Mouse (Mus musculus): ENCODE results near the gene Nphs1. TPM values are rescaled to one million over a fixed set of nuclear protein-coding genes. Genes with fewer than 3 reads are reported as not detected.
A peak's percentile ranks its signal among the peaks of the same experiment; 100 is the strongest.

Gene Nphs1
- polyA plus RNA-seq, 1 experiment from 2014 or later: 1.8 TPM

- peak; percentile 83 for ATAC-seq (ENCODE audit: insufficient read depth, low FRiP score, low TSS enrichment)
- peaks cover 2% of the 10 kb centered on the region; the same call in 1 of the 2 replicates for H3K36me3 ChIP-seq (ENCODE audit: control insufficient read depth, insufficient read depth, low read length)
- H3K4me3 ChIP-seq (ENCODE audit: low read depth, low read length): peak within 1 kb of the TSS; percentile 70
- peak; percentile 86 for DNase-seq (ENCODE audit: low spot score)
- peaks cover 9% of the 10 kb centered on the region for H3K27me3 ChIP-seq (ENCODE audit: control insufficient read depth, insufficient read depth, low read length)
- no peaks in the 10 kb centered on the region for H3K9me3 ChIP-seq (ENCODE audit: control insufficient read depth, low read length)
- H3K27ac ChIP-seq (ENCODE audit: low read depth, low read length): peak within 1 kb of the TSS; percentile 89
- H3K4me1 ChIP-seq (ENCODE audit: control insufficient read depth, insufficient read depth, low read length): peaks cover 16% of the 10 kb centered on the region; the same call in 1 of the 2 replicates
- WGBS: under 1% methylated on average over 33 of the region's 72 CpGs
- H3K9ac ChIP-seq (ENCODE audit: low read length): peak within 1 kb of the TSS; percentile 88
- peak within 1 kb of the TSS; percentile 69 for H3K4me2 ChIP-seq (ENCODE audit: low read depth)
Measured at GRCm38 (mm10) chr7:30444971-30445751, 13.0 kb upstream of the Nphs1 start, which contains the start of gene Aplp1. Gene Aplp1, minus strand, starts transcription at chr7:30445535.

GRCm38 (mm10) chr7:30450241-30450640, 7.9 kb upstream of the Nphs1 start:
- WGBS: 73% methylated on average over 7 of the region's 7 CpGs
- H3K27me3 ChIP-seq (ENCODE audit: control insufficient read depth, insufficient read depth, low read length): peaks cover 27% of the 10 kb centered on the region
- no peak overlapping the region for H3K4me2 ChIP-seq (ENCODE audit: low read depth)

GRCm38 (mm10) chr7:30453327-30453726, 4.8 kb upstream of the Nphs1 start:
- Histone ChIP-seq H3K27me3 (ENCODE audit: control insufficient read depth, insufficient read depth, low read length) (peaks cover 58% of the 10 kb centered on the region), H3K36me3 (ENCODE audit: control insufficient read depth, insufficient read depth, low read length) (no peaks in the 10 kb centered on the region), H3K4me3 (ENCODE audit: low read depth, low read length) (no peak overlapping the region), H3K9me3 (ENCODE audit: control insufficient read depth, low read length) (no peaks in the 10 kb centered on the region), H3K4me1 (ENCODE audit: control insufficient read depth, insufficient read depth, low read length) (peaks cover 11% of the 10 kb centered on the region), H3K4me2 (ENCODE audit: low read depth) (0 out of 2 replicates have a peak overlapping the region, but pooled peaks have one; percentile 33), H3K27ac (ENCODE audit: low read depth, low read length) (no peak overlapping the region), H3K9ac (ENCODE audit: low read length) (no peak overlapping the region)
- no peak for DNase-seq (ENCODE audit: low spot score)
- no peak for ATAC-seq (ENCODE audit: insufficient read depth, low FRiP score, low TSS enrichment)
- 18% methylated on average over 25 of the region's 25 CpGs for WGBS

More at GRCm38 (mm10) chr7:30450241-30450640, 7.9 kb upstream of the Nphs1 start:
- Histone ChIP-seq H3K4me3 (ENCODE audit: low read depth, low read length) (no peak overlapping the region), H3K27ac (ENCODE audit: low read depth, low read length) (no peak overlapping the region), H3K9ac (ENCODE audit: low read length) (no peak overlapping the region), H3K9me3 (ENCODE audit: control insufficient read depth, low read length) (no peaks in the 10 kb centered on the region), H3K4me1 (ENCODE audit: control insufficient read depth, insufficient read depth, low read length) (peaks cover 8% of the 10 kb centered on the region; the same call in 1 of the 2 replicates), H3K36me3 (ENCODE audit: control insufficient read depth, insufficient read depth, low read length) (no peaks in the 10 kb centered on the region)
- ATAC-seq (ENCODE audit: insufficient read depth, low FRiP score, low TSS enrichment) (no peak), DNase-seq (ENCODE audit: low spot score) (no peak)

- H3K4me2 ChIP-seq (ENCODE audit: low read depth): peak overlapping the region; percentile 33
- ATAC-seq (ENCODE audit: insufficient read depth, low FRiP score, low TSS enrichment) (no peak), DNase-seq (ENCODE audit: low spot score) (no peak)
- no peaks in the 10 kb centered on the region for H3K36me3 ChIP-seq (ENCODE audit: control insufficient read depth, insufficient read depth, low read length)
- H3K27me3 ChIP-seq (ENCODE audit: control insufficient read depth, insufficient read depth, low read length): peaks cover 63% of the 10 kb centered on the region
- 0 out of 2 replicates have a peak overlapping the region, but pooled peaks have one; percentile 12 for H3K4me3 ChIP-seq (ENCODE audit: low read depth, low read length)
- 1% methylated on average over 25 of the region's 25 CpGs for WGBS
- H3K4me1 ChIP-seq (ENCODE audit: control insufficient read depth, insufficient read depth, low read length): peaks cover 14% of the 10 kb centered on the region
- no peak overlapping the region for H3K9ac ChIP-seq (ENCODE audit: low read length)
- H3K9me3 ChIP-seq (ENCODE audit: control insufficient read depth, low read length): no peaks in the 10 kb centered on the region
- no peak overlapping the region for H3K27ac ChIP-seq (ENCODE audit: low read depth, low read length)
Measured at GRCm38 (mm10) chr7:30453766-30454165, 4.3 kb upstream of the Nphs1 start.

GRCm38 (mm10) chr7:30454259-30454658, 3.9 kb upstream of the Nphs1 start:
- H3K36me3 ChIP-seq (ENCODE audit: control insufficient read depth, insufficient read depth, low read length): no peaks in the 10 kb centered on the region
- H3K27ac ChIP-seq (ENCODE audit: low read depth, low read length): no peak overlapping the region
- H3K4me2 ChIP-seq (ENCODE audit: low read depth): peak overlapping the region; percentile 33
- peaks cover 66% of the 10 kb centered on the region for H3K27me3 ChIP-seq (ENCODE audit: control insufficient read depth, insufficient read depth, low read length)
- peaks cover 14% of the 10 kb centered on the region for H3K4me1 ChIP-seq (ENCODE audit: control insufficient read depth, insufficient read depth, low read length)
- 8% methylated on average over 6 of the region's 6 CpGs for WGBS
- DNase-seq (ENCODE audit: low spot score): no peak
- no peaks in the 10 kb centered on the region for H3K9me3 ChIP-seq (ENCODE audit: control insufficient read depth, low read length)
- ATAC-seq (ENCODE audit: insufficient read depth, low FRiP score, low TSS enrichment): no peak
- H3K9ac ChIP-seq (ENCODE audit: low read length): no peak overlapping the region
- peak overlapping the region; percentile 12; the same call in 1 of the 2 replicates for H3K4me3 ChIP-seq (ENCODE audit: low read depth, low read length)

- H3K4me1 ChIP-seq (ENCODE audit: control insufficient read depth, insufficient read depth, low read length): peaks cover 14% of the 10 kb centered on the region
- H3K36me3 ChIP-seq (ENCODE audit: control insufficient read depth, insufficient read depth, low read length): no peaks in the 10 kb centered on the region
- 2% methylated on average over 9 of the region's 9 CpGs for WGBS
- DNase-seq (ENCODE audit: low spot score) (no peak), ATAC-seq (ENCODE audit: insufficient read depth, low FRiP score, low TSS enrichment) (no peak)
- H3K9me3 ChIP-seq (ENCODE audit: control insufficient read depth, low read length): no peaks in the 10 kb centered on the region
- H3K27ac ChIP-seq (ENCODE audit: low read depth, low read length): no peak overlapping the region
- H3K27me3 ChIP-seq (ENCODE audit: control insufficient read depth, insufficient read depth, low read length): peaks cover 82% of the 10 kb centered on the region
- peak overlapping the region; percentile 41 for H3K4me2 ChIP-seq (ENCODE audit: low read depth)
- H3K4me3 ChIP-seq (ENCODE audit: low read depth, low read length): peak overlapping the region; percentile 26
- H3K9ac ChIP-seq (ENCODE audit: low read length): 0 out of 2 replicates have a peak overlapping the region, but pooled peaks have one; percentile 20
Measured at GRCm38 (mm10) chr7:30456487-30456886, 1.6 kb upstream of the Nphs1 start.

- H3K9me3 ChIP-seq (ENCODE audit: control insufficient read depth, low read length): no peaks in the 10 kb centered on the region
- H3K4me3 ChIP-seq (ENCODE audit: low read depth, low read length): peak overlapping the region; percentile 26
- H3K4me2 ChIP-seq (ENCODE audit: low read depth): peak overlapping the region; percentile 41
- H3K9ac ChIP-seq (ENCODE audit: low read length): peak overlapping the region; percentile 30; the same call in 1 of the 2 replicates
- peaks cover 14% of the 10 kb centered on the region for H3K4me1 ChIP-seq (ENCODE audit: control insufficient read depth, insufficient read depth, low read length)
- H3K27me3 ChIP-seq (ENCODE audit: control insufficient read depth, insufficient read depth, low read length): peaks cover 85% of the 10 kb centered on the region
- DNase-seq (ENCODE audit: low spot score) (peak; percentile 52), ATAC-seq (ENCODE audit: insufficient read depth, low FRiP score, low TSS enrichment) (peak; percentile 71)
- H3K27ac ChIP-seq (ENCODE audit: low read depth, low read length): no peak overlapping the region
- WGBS: under 1% methylated on average over 31 of the region's 31 CpGs
- no peaks in the 10 kb centered on the region for H3K36me3 ChIP-seq (ENCODE audit: control insufficient read depth, insufficient read depth, low read length)
Measured at GRCm38 (mm10) chr7:30456911-30457628, 1.0 kb upstream of the Nphs1 start.

GRCm38 (mm10) chr7:30459484-30459883, 1.4 kb downstream of the Nphs1 start:
- ATAC-seq (ENCODE audit: insufficient read depth, low FRiP score, low TSS enrichment): no peak

More at GRCm38 (mm10) chr7:30459484-30459883, 1.4 kb downstream of the Nphs1 start:
- Histone ChIP-seq H3K27me3 (ENCODE audit: control insufficient read depth, insufficient read depth, low read length) (peaks cover 85% of the 10 kb centered on the region), H3K27ac (ENCODE audit: low read depth, low read length) (no peak overlapping the region), H3K4me3 (ENCODE audit: low read depth, low read length) (no peak overlapping the region), H3K4me2 (ENCODE audit: low read depth) (no peak overlapping the region), H3K9ac (ENCODE audit: low read length) (peak overlapping the region; percentile 32), H3K9me3 (ENCODE audit: control insufficient read depth, low read length) (no peaks in the 10 kb centered on the region), H3K36me3 (ENCODE audit: control insufficient read depth, insufficient read depth, low read length) (no peaks in the 10 kb centered on the region), H3K4me1 (ENCODE audit: control insufficient read depth, insufficient read depth, low read length) (peaks cover 10% of the 10 kb centered on the region)
- DNase-seq (ENCODE audit: low spot score): no peak
- WGBS: 35% methylated on average over 6 of the region's 6 CpGs

Measured in neural tube, embryonic 11.5 days (tissue).